Mouse (Mus musculus): ENCODE results near the gene Ror1. TPM values are rescaled to one million over a fixed set of nuclear protein-coding genes. Genes with fewer than 3 reads are reported as not detected.

Ror1 gene
- polyA plus RNA-seq, 3 experiments from 2014 or later = not detected

Other genes starting within 250 kb of the Ror1 start
- gene Pgm1, start 166.4 kb upstream of the Ror1 start, polyA plus RNA-seq (2017; shearing (Covaris generic)) = 10 to 100 TPM; 30.8 to 43.4 (median 35.4) TPM
- 10 to 100 TPM; 26.1 to 35.5 (median 26.5) TPM for gene Itgb3bp, start 166.0 kb upstream of the Ror1 start, polyA plus RNA-seq (2017; shearing (Covaris generic))

All from inflammation-experienced regulatory T-cells, adult 6 months (primary cell).